Mouse (Mus musculus) neural tube, embryonic 11.5 days (tissue): ENCODE measurements at regions not wholly inside any gene's neighbourhood (a gene's known extent, or its start where the extent isn't known, plus 50 kb on each side); places are given as distances from the start of the nearest gene placed in this dataset.

Experiments
- ATAC-seq: fragments of 200-750 bp; cut with Nextera tagmentation; 2 replicates; pipeline ENCODE4 v1.8.0; 2017; ENCODE audit warnings: moderate number of reproducible peaks, mild to moderate bottlenecking, moderate TSS enrichment, moderate library complexity; ENCODE audit not compliant: insufficient read depth, low FRiP score, low TSS enrichment
- DNase-seq: peaks from one replicate; pipeline ENCODE4 v3.0.0-alpha.2; 2015; ENCODE audit warnings: low spot score
- H3K27ac ChIP-seq: fragments of 300-500 bp; sonication (generic); 2 replicates; pipeline ENCODE4 v1.5.1; 2014; ENCODE audit warnings: low read depth, mild to moderate bottlenecking, low read length
- H3K27me3 ChIP-seq: fragments of 300-500 bp; sonication (generic); 2 replicates; pipeline ENCODE4 v1.6.1; 2014; ENCODE audit warnings: mild to moderate bottlenecking, low read length, mixed read lengths; ENCODE audit not compliant: control insufficient read depth, insufficient read depth
- H3K36me3 ChIP-seq: fragments of 300-500 bp; sonication (generic); 2 replicates; pipeline ENCODE4 v1.6.1; 2014; ENCODE audit warnings: mild to moderate bottlenecking, low read length, moderate library complexity, mixed read lengths; ENCODE audit not compliant: control insufficient read depth, insufficient read depth
- H3K4me1 ChIP-seq: fragments of 300-500 bp; sonication (generic); 2 replicates; pipeline ENCODE4 v1.6.1; 2014; ENCODE audit warnings: low read length, mixed read lengths; ENCODE audit not compliant: control insufficient read depth, insufficient read depth
- H3K4me2 ChIP-seq: fragments of 300-500 bp; sonication (generic); 2 replicates; pipeline ENCODE4 v1.6.1; 2014; ENCODE audit warnings: low read depth, mild to moderate bottlenecking, moderate library complexity
- H3K4me3 ChIP-seq: fragments of 300-500 bp; sonication (generic); 2 replicates; pipeline ENCODE4 v1.5.1; 2014; ENCODE audit warnings: low read depth, low read length
- H3K9ac ChIP-seq: fragments of 300-500 bp; sonication (generic); 2 replicates; pipeline ENCODE4 v1.6.1; 2014; ENCODE audit warnings: mild to moderate bottlenecking, low read length
- H3K9me3 ChIP-seq: fragments of 300-500 bp; sonication (generic); 2 replicates; pipeline ENCODE4 v1.6.1; 2016; ENCODE audit warnings: low read length; ENCODE audit not compliant: control insufficient read depth
- WGBS: fragments of 180-500 bp; shearing (Covaris S2); extraction: QIAGEN DNeasy Blood & Tissue Kit; methylation state at CpG from one replicate; pipeline ENCODE4 v1.1.7; 2014; 5-methylcytosine and 5-hydroxymethylcytosine counted together

- no peaks in the 10 kb centered on the region for H3K27me3 ChIP-seq
- no peak overlapping the region for H3K27ac ChIP-seq
- no peak overlapping the region for H3K9ac ChIP-seq
- no peaks in the 10 kb centered on the region for H3K4me1 ChIP-seq
- no peak for ATAC-seq
- 69% methylated on average over 3 of the region's 3 CpGs for WGBS
- H3K9me3 ChIP-seq, result no peaks in the 10 kb centered on the region
- no peak for DNase-seq
- no peaks in the 10 kb centered on the region for H3K36me3 ChIP-seq
- H3K4me3 ChIP-seq, result no peak overlapping the region
- no peak overlapping the region for H3K4me2 ChIP-seq
These were observed 408.6 kb downstream of the Casp12 start for GRCm38 (mm10) chr9:5753785-5754184.

- ATAC-seq, result no peak
- WGBS, result 93% methylated on average over 2 of the region's 2 CpGs
- no peak overlapping the region for H3K4me2 ChIP-seq
These were observed 407.2 kb upstream of the Pdgfd start for GRCm38 (mm10) chr9:5761215-5761614.

GRCm38 (mm10) chr9:5769927-5770326 is 398.5 kb upstream of the Pdgfd start:
- Histone ChIP-seq H3K4me2 (no peak overlapping the region), H3K36me3 (no peaks in the 10 kb centered on the region), H3K4me3 (no peak overlapping the region), H3K27me3 (no peaks in the 10 kb centered on the region), H3K27ac (no peak overlapping the region), H3K9ac (no peak overlapping the region), H3K4me1 (no peaks in the 10 kb centered on the region), H3K9me3 (no peaks in the 10 kb centered on the region)
- 82% methylated on average over 2 of the region's 2 CpGs for WGBS
- ATAC-seq (no peak), DNase-seq (no peak)

More at GRCm38 (mm10) chr9:5761215-5761614, 407.2 kb upstream of the Pdgfd start:
- Histone ChIP-seq H3K9me3 (no peaks in the 10 kb centered on the region), H3K27ac (no peak overlapping the region), H3K27me3 (no peaks in the 10 kb centered on the region), H3K4me3 (no peak overlapping the region), H3K4me1 (no peaks in the 10 kb centered on the region), H3K36me3 (no peaks in the 10 kb centered on the region), H3K9ac (no peak overlapping the region)
- DNase-seq, result no peak

GRCm38 (mm10) chr9:5771158-5771557 is 397.2 kb upstream of the Pdgfd start:
- no peak for ATAC-seq
- H3K9ac ChIP-seq, result no peak overlapping the region
- no peaks in the 10 kb centered on the region for H3K9me3 ChIP-seq
- no peak for DNase-seq
- H3K4me3 ChIP-seq, result no peak overlapping the region
- H3K4me2 ChIP-seq, result no peak overlapping the region
- H3K4me1 ChIP-seq, result no peaks in the 10 kb centered on the region
- H3K36me3 ChIP-seq, result no peaks in the 10 kb centered on the region
- no peak overlapping the region for H3K27ac ChIP-seq
- H3K27me3 ChIP-seq, result no peaks in the 10 kb centered on the region
